Mouse (Mus musculus) common myeloid progenitor, adult 5-6 weeks (primary cell): ENCODE results near the gene Mis18bp1. TPM values are rescaled to one million over a fixed set of nuclear protein-coding genes. Genes with fewer than 3 reads are reported as not detected.
"Not testable (repeated sequence)": the region's sequence is repeated elsewhere in the genome, so short reads cannot be mapped to it uniquely, and the experiment has no call there.

Experiments
- ATAC-seq: replicated peaks from 2 replicates; pipeline ENCODE4 v1.8.0; 2016; ENCODE audit warnings: low read depth, mild to moderate bottlenecking, moderate TSS enrichment, inconsistent platforms; ENCODE audit not compliant: poor library complexity, severe bottlenecking
- total RNA-seq: library from RNA; stranded (forward); fragments of 200-1000, 187-1606 nt; gene quantifications from 2 replicates; pipeline ENCODE4 v1.2.3, GENCODE M21; 2017

Gene Mis18bp1
- total RNA-seq, result 72.2 and 75.8 TPM in 2 replicates

DNA sequence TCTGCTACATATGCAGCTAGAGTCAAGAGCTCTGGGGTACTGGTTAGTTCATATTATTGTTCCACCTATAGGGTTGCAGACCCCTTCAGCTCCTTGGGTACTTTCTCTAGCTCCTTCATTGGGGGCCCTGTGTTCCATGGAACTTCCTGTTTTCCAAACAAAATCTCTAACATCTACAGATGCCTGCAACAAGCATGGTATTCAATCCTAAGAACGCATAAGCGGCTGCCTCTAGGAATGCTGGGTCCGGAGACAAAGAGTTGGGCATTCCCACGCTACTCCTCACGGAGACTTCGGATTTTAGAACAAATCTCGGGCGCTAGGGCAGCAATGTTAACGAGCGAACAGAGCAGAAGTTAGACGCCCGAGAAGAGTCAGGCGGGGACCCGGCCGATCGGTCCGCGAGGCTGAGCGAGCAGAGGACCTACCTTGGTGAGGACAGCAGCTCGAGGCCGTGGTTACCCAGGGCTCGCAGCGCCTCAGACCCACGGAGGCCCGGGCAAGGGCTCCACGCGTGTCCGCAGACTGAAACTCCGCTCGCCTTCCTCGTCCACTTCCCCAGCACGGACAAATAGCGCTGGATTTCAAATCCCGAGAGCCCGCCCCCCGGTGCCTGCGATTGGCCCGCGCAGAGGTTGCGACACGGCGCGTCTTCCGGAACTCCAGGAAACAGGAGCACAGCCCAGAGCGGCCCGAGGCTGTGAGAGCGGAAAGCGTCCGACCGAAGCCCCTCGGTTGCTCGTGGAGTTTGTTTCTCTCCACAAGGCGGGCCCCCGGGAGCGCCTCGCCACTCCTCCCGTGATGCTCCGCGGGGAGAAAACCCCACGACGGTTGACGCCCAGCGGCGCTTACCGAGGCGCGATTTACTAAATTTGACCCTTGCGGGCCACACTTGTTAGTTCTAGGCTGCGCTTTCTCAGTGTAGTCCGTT, at the start of gene Mis18bp1:
Gene Mis18bp1, minus strand, starts transcription at position 584 of the 931 bp plus-strand sequence.
- ATAC-seq, result peak; percentile 97

GRCm38 (mm10) chr12:65216404-65216840, 44.0 kb upstream of the Mis18bp1 start:
- no peak for ATAC-seq

DNA sequence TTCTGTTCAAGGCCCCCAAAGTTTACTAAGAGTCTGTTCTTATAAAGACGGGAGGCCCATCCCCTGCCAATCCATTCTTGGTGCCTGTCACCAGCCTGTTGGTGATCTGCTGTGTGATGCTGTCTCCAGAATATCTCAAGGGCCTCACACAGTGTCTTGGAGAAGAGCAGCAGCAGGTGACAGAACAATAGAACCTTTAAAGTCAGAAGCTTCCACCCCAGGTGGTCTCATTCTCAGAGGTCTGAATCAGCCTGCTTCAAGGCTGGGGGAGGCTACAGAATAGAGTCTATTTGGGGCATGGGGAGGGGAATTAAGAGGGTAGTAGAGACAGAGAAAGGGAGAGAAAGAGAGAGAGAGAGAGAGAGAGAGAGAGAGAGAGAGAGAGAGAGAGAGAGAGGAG, 34.0 kb upstream of the Mis18bp1 start:
- ATAC-seq, result no peak

- no peak for ATAC-seq
Observed at GRCm38 (mm10) chr12:65201812-65202211, 29.4 kb upstream of the Mis18bp1 start.

GRCm38 (mm10) chr12:65194003-65194530, 21.7 kb upstream of the Mis18bp1 start:
- no peak for ATAC-seq

DNA sequence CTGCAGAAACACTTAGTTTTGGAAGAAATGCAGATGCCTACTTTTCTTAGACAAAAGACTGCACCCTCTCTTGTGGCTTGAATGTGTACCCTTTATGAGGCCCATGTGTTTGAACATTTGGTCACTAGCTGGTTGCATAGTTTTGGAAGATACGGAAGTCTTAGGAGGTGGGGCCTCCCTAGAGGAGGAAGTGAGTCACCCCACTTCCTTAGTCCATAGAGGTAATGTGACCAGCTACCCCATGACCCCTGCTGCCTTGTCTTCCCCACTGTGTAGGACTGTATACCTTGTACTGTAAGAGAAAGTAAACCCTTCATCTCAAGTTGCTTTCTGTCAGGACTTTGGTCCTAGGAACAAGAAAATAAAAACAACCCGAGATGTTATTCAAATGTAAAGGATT, 16.8 kb upstream of the Mis18bp1 start:
- no peak for ATAC-seq

- ATAC-seq, result no peak
Observed at GRCm38 (mm10) chr12:65187365-65187764, 15.0 kb upstream of the Mis18bp1 start.

DNA sequence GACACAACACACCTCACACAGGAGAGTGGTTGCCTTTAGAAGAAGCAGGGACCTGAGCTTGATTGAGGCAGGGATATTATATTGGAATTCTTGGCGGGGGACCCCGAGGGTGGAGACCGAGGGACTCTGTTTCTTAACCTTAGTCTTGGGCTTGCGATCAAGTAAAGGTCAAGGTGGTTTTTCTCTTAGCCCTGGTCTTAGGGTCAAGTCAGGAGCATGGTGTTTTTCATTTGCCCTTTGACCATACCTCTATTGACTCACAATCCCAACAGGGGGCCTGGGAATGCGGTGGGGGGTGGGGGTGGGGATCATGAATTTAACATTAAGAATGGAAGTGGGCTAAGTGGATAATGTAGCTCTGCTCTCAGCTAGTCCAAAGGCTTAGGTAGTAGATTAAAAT, 1.3 kb upstream of the Mis18bp1 start:
- ATAC-seq, result no peak

GRCm38 (mm10) chr12:65172959-65173358, 555 bp upstream of the Mis18bp1 start:
- ATAC-seq, result peak; percentile 5; the same call in 1 of the 2 replicates

DNA sequence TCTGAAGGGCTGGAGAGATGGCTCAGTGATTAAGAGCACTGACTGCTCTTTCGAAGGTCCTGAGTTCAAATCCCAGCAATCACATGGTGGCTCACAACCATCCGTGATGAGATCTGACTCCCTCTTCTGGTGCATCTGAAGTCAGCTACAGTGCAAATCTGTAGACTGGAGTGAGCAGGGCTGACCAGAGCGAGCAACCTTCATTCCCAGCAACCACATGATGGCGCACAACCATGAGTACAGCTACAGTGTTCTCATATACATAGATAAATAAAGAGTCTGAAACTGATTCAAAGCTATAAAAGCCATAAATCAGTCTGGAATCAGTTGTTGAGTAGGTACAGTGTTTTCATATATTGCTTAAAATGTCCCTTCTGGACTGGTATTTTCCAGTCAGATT, 36.3 kb downstream of the Mis18bp1 start:
- ATAC-seq, result not testable (repeated sequence)

- ATAC-seq, result no peak
Observed at GRCm38 (mm10) chr12:65119451-65119850, 53.0 kb downstream of the Mis18bp1 start.

- no peak for ATAC-seq
Observed at GRCm38 (mm10) chr12:65118968-65119367, 53.4 kb downstream of the Mis18bp1 start.

GRCm38 (mm10) chr12:65114978-65115377, 57.4 kb downstream of the Mis18bp1 start:
- ATAC-seq, result not testable (repeated sequence)

DNA sequence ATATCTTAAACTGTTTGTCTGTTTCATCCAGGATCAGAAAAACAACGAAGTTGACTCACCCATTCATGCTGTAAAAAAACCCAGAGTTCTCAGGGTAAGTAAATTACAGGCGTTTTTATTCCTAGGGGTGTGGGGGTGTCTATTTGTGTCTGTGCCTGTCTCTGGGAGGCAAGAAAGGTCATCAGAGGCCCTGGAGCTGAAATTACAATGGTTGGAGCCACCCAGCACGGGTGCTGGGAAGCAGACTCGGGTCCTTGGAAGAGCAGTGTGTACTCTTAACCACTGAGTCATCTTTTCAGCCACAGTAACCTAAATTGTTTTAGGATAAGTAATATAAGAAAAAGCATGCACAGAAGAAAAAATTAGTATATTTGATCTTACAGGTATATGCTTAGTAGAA, 58.5 kb downstream of the Mis18bp1 start:
- ATAC-seq, result no peak

- no peak for ATAC-seq
Observed at GRCm38 (mm10) chr12:65112811-65113210, 59.6 kb downstream of the Mis18bp1 start.

- no peak for ATAC-seq
Observed at GRCm38 (mm10) chr12:65111503-65111902, 60.9 kb downstream of the Mis18bp1 start.

DNA sequence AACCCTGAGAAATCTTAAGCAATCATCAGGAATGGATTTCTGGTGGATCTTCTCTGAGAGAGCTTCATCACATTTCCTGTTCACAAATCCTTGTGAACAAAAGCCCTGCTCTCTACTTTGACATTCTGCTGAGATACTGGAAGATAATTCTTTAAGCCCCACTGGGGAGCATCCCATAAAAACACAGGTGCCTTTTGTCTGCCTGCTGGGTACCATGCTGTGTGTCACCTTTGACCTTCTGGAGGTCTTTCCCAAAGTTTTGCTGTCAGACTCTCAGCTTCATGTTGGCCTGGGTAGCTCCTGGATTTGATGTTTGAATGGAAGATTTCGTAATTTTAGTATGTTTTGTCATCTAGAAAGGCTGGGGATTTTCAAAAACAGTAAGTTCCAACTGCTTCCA, 63.7 kb downstream of the Mis18bp1 start:
- ATAC-seq, result no peak
